Comparison of ENCODE assay signal across 9 mouse cellular contexts in the genomic region with DNA sequence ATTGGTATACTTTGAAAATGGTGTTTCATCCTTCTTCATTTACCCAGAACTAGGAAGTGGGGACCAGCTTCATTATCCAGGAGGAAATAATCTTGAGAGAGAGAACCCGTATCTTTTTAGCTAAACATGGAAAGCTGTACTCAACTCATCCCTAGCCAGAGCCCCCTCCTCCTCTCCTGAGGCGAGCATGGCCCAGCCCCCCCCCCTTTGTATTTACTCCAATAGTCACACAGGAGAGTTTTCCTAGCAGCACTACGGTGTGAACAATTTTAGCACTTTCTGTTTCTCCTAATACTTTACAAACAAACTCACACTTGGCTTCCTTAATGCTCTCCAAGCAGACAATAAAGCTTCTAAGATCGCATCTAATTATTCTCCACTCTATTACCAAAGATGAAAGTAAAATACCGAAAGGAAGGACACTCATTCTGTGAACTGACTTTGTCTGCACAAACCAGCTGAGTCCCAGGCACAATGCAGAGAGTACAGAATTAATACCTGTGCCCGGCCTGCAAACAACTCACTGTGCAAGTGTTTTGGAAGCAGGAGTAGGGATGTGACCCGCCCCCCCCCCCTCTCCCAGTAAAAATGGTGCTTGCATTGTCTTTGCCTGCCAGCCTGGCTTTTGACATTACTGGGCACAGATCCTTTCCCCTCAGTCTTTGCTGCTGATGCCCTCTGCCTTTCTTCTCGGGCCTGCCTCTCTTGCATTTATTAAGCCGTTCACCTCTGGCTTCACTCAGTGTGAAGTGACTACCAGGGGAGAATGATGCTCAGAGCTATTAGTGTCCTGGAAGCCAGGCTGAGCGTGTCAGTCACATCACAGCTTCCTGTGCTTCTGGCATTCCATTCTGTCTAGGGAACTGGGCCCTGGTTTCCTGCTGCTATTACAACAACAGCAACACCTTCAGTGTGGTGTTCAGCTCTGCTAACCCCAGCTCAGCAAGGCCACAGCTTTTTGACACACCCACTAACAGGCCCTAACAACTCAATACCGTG.
DNase-seq lines count a peak whose midpoint lies in the region; ATAC-seq lines count a peak whose summit lies in the region.
"Had no signal": no experiment of that assay in that cellular context is flagged by ENCODE, and none has a peak within 500 bp of the region (broad histone marks: within the 10 kb centered on the region; RNA-seq: fewer than 3 reads in every experiment).

No protein-coding gene starts in this region.

- H3K9me3 ChIP-seq in forebrain, embryonic 11.5 days (ENCODE audit: control insufficient read depth, low read length) = no peaks in the 10 kb centered on the region
- no peaks in the 10 kb centered on the region for H3K9me3 ChIP-seq in forebrain, embryonic 15.5 days
- H3K9me3 ChIP-seq in neural tube, embryonic 13.5 days = no peaks in the 10 kb centered on the region
- H3K9me3 ChIP-seq in hindbrain, embryonic 12.5 days (replicated peaks) = no peaks in the 10 kb centered on the region

- 0 out of 2 replicates have a peak, but pooled peaks have one; percentile 30 for ATAC-seq in forebrain, embryonic 11.5 days (replicated peaks; ENCODE audit: low FRiP score)
- ATAC-seq in forebrain, embryonic 15.5 days (replicated peaks) = no peak
- peak; percentile 33; the same call in 1 of the 2 replicates for ATAC-seq in neural tube, embryonic 13.5 days (ENCODE audit: low read depth)
- no peak for ATAC-seq in hindbrain, embryonic 12.5 days (ENCODE audit: low FRiP score)
- ATAC-seq in monocyte, adult 5-6 weeks (replicated peaks; ENCODE audit: insufficient number of reproducible peaks, low FRiP score, low TSS enrichment, poor library complexity, severe bottlenecking) = peak; percentile 60
- no peak for ATAC-seq in granulocyte monocyte progenitor cell, adult 5-6 weeks (replicated peaks; ENCODE audit: poor library complexity, severe bottlenecking)

- no peak for DNase-seq in forebrain, embryonic 11.5 days (ENCODE audit: low spot score)
- DNase-seq in neural tube, embryonic 10.5 days (ENCODE audit: extremely low spot score, low spot score) = no peak
- DNase-seq in testis, postnatal 14 days (ENCODE audit: low spot score) = no peak
- DNase-seq: kidney, postnatal 36 days had no signal

- 31% methylated on average over 11 of the region's 11 CpGs for WGBS in forebrain, embryonic 11.5 days
- WGBS in forebrain, embryonic 15.5 days = 20% methylated on average over 11 of the region's 11 CpGs
- 34% methylated on average over 11 of the region's 11 CpGs for WGBS in neural tube, embryonic 13.5 days
- whole genome bisulfite sequencing in hindbrain, embryonic 12.5 days = 33% methylated on average over 11 of the region's 11 CpGs

- H3K4me1 ChIP-seq in forebrain, embryonic 11.5 days (replicated peaks; ENCODE audit: control insufficient read depth, insufficient read depth, low read length) = no peaks in the 10 kb centered on the region; the same call in 1 of the 2 replicates
- H3K4me1 ChIP-seq in forebrain, embryonic 15.5 days = peaks cover 9% of the 10 kb centered on the region; the same call in 1 of the 2 replicates
- H3K4me1 ChIP-seq in neural tube, embryonic 13.5 days (replicated peaks) = peaks cover 16% of the 10 kb centered on the region
- peaks cover 13% of the 10 kb centered on the region for H3K4me1 ChIP-seq in hindbrain, embryonic 12.5 days

- no peak overlapping the region for H3K9ac ChIP-seq in forebrain, embryonic 11.5 days (ENCODE audit: low read length)
- no peak overlapping the region for H3K9ac ChIP-seq in forebrain, embryonic 15.5 days (replicated peaks)
- H3K9ac ChIP-seq in neural tube, embryonic 13.5 days = 0 out of 2 replicates have a peak overlapping the region, but pooled peaks have one; percentile 6
- H3K9ac ChIP-seq in hindbrain, embryonic 12.5 days = no peak overlapping the region

- H3K27ac ChIP-seq in forebrain, embryonic 11.5 days (ENCODE audit: low read depth, low read length) = no peak overlapping the region
- H3K27ac ChIP-seq in forebrain, embryonic 15.5 days (replicated peaks) = no peak overlapping the region
- peak overlapping the region; percentile 59; the same call in 1 of the 2 replicates for H3K27ac ChIP-seq in neural tube, embryonic 13.5 days (replicated peaks)
- peak overlapping the region; percentile 14; the same call in 1 of the 2 replicates for H3K27ac ChIP-seq in hindbrain, embryonic 12.5 days

- H3K36me3 ChIP-seq in forebrain, embryonic 11.5 days (ENCODE audit: control insufficient read depth, insufficient read depth, low read length) = no peaks in the 10 kb centered on the region
- H3K36me3 ChIP-seq in forebrain, embryonic 15.5 days = no peaks in the 10 kb centered on the region
- no peaks in the 10 kb centered on the region for H3K36me3 ChIP-seq in neural tube, embryonic 13.5 days
- no peaks in the 10 kb centered on the region for H3K36me3 ChIP-seq in hindbrain, embryonic 12.5 days

- no peak overlapping the region for H3K4me3 ChIP-seq in forebrain, embryonic 11.5 days (ENCODE audit: low read depth, low read length)
- no peak overlapping the region for H3K4me3 ChIP-seq in forebrain, embryonic 15.5 days
- H3K4me3 ChIP-seq in neural tube, embryonic 13.5 days = no peak overlapping the region
- H3K4me3 ChIP-seq in hindbrain, embryonic 12.5 days = no peak overlapping the region

- no peaks in the 10 kb centered on the region for H3K27me3 ChIP-seq in forebrain, embryonic 11.5 days (ENCODE audit: control insufficient read depth, insufficient read depth, low read length)
- H3K27me3 ChIP-seq in forebrain, embryonic 15.5 days = no peaks in the 10 kb centered on the region
- no peaks in the 10 kb centered on the region for H3K27me3 ChIP-seq in neural tube, embryonic 13.5 days
- no peaks in the 10 kb centered on the region for H3K27me3 ChIP-seq in hindbrain, embryonic 12.5 days

- H3K4me2 ChIP-seq in forebrain, embryonic 11.5 days (ENCODE audit: low read depth, low read length, severe bottlenecking) = no peak overlapping the region
- H3K4me2 ChIP-seq in forebrain, embryonic 15.5 days (replicated peaks) = no peak overlapping the region
- H3K4me2 ChIP-seq in neural tube, embryonic 13.5 days = no peak overlapping the region
- H3K4me2 ChIP-seq in hindbrain, embryonic 12.5 days (replicated peaks) = no peak overlapping the region

Comparison
In these comparisons a context has a peak if more than half of its experiments do, and no peak if none do; other contexts are left out.
1. ATAC-seq: peak in forebrain, embryonic 11.5 days (single experiment), neural tube, embryonic 13.5 days (single experiment) and monocyte, adult 5-6 weeks (single experiment); none in forebrain, embryonic 15.5 days (single experiment), hindbrain, embryonic 12.5 days (single experiment) and granulocyte monocyte progenitor cell, adult 5-6 weeks (single experiment).
2. H3K27ac ChIP-seq: peak in neural tube, embryonic 13.5 days (single experiment) and hindbrain, embryonic 12.5 days (single experiment); none in forebrain, embryonic 11.5 days (single experiment) and forebrain, embryonic 15.5 days (single experiment).